Mouse (Mus musculus): ENCODE measurements around the gene Hspa1b.
"Not testable (repeated sequence)": the region's sequence is repeated elsewhere in the genome, so short reads cannot be mapped to it uniquely, and the experiment has no call there.

DNA sequence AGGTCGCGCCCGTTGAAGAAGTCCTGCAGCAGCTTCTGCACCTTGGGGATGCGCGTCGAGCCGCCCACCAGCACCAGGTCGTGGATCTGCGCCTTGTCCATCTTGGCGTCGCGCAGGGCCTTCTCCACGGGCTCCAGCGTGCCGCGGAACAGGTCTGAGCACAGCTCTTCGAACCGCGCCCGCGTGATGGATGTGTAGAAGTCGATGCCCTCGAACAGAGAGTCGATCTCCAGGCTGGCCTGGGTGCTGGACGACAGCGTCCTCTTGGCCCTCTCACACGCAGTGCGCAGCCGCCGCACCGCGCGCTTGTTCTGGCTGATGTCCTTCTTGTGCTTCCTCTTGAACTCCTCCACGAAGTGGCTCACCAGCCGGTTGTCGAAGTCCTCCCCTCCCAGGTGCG is 11.8 kb upstream of the Hspa1b start:
- TF ChIP-seq GATA1 (IDR thresholded peaks at IDR 0.05; ENCODE audit: borderline replicate concordance, low read length); FLI1 (IDR thresholded peaks at IDR 0.05; ENCODE audit: low read length): not testable (repeated sequence)

Data from megakaryocyte, embryonic 14.5 days (primary cell).